Mouse (Mus musculus) liver, embryonic 15.5 days (tissue): ENCODE results near the gene Rnf181. TPM values are rescaled to one million over a fixed set of nuclear protein-coding genes. Genes with fewer than 3 reads are reported as not detected.

ENCODE experiments used
- ATAC-seq: fragments of 200-750 bp; cut with Nextera tagmentation; 2 replicates; pipeline ENCODE4 v1.8.0; 2017; ENCODE audit warnings: moderate number of reproducible peaks, mild to moderate bottlenecking, moderate library complexity; ENCODE audit not compliant: insufficient read depth
- H3K27ac ChIP-seq: fragments of 300-500 bp; sonication (generic); replicated peaks from 2 replicates; pipeline ENCODE4 v1.5.1; 2015; ENCODE audit warnings: mild to moderate bottlenecking, inconsistent platforms
- H3K27me3 ChIP-seq: fragments of 300-500 bp; sonication (generic); 2 replicates; pipeline ENCODE4 v1.6.1; 2015; ENCODE audit warnings: mild to moderate bottlenecking, inconsistent platforms
- H3K36me3 ChIP-seq: fragments of 300-500 bp; sonication (generic); replicated peaks from 2 replicates; pipeline ENCODE4 v1.6.1; 2015; ENCODE audit warnings: moderate library complexity, mild to moderate bottlenecking, inconsistent platforms
- H3K4me1 ChIP-seq: fragments of 300-500 bp; sonication (generic); replicated peaks from 2 replicates; pipeline ENCODE4 v1.6.1; 2015; ENCODE audit warnings: inconsistent platforms
- H3K4me2 ChIP-seq: fragments of 300-500 bp; sonication (generic); 2 replicates; pipeline ENCODE4 v1.6.1; 2015; ENCODE audit warnings: moderate library complexity, mild to moderate bottlenecking, inconsistent platforms
- H3K4me3 ChIP-seq: fragments of 300-500 bp; sonication (generic); replicated peaks from 2 replicates; pipeline ENCODE4 v1.5.1; 2015; ENCODE audit warnings: mild to moderate bottlenecking, inconsistent platforms
- H3K9ac ChIP-seq: fragments of 300-500 bp; sonication (generic); 2 replicates; pipeline ENCODE4 v1.6.1; 2015; ENCODE audit warnings: moderate library complexity, mild to moderate bottlenecking, inconsistent platforms
- H3K9me3 ChIP-seq: fragments of 300-500 bp; sonication (generic); replicated peaks from 2 replicates; pipeline ENCODE4 v1.6.1; 2016; ENCODE audit warnings: inconsistent platforms
- WGBS: fragments of 180-500 bp; shearing (Covaris S2); methylation state at CpG from one replicate; pipeline ENCODE4 v1.1.7; 2015; ENCODE audit warnings: mixed read lengths; ENCODE audit not compliant: insufficient replicate concordance; 5-methylcytosine and 5-hydroxymethylcytosine counted together
- polyA plus RNA-seq: library from polyadenylated mRNA; unstranded; fragments of >200 nt; fragmentation: Nextera tagmentation; extraction: Ambion mirVana; gene quantifications from 2 replicates; pipeline ENCODE4 v1.2.1, GENCODE M21; 2015

Gene Rnf181
- polyA plus RNA-seq, 1 experiment from 2014 or later = 82.5 TPM

GRCm38 (mm10) chr6:72396837-72397251, 30.1 kb upstream of the Rnf181 start:
- WGBS = 71% methylated on average over 10 of the region's 10 CpGs
- Histone ChIP-seq H3K27ac (peak overlapping the region; percentile 49), H3K4me1 (peaks cover 61% of the 10 kb centered on the region), H3K36me3 (peaks cover 25% of the 10 kb centered on the region), H3K4me2 (no peak overlapping the region), H3K4me3 (no peak overlapping the region), H3K9me3 (no peaks in the 10 kb centered on the region), H3K27me3 (no peaks in the 10 kb centered on the region), H3K9ac (no peak overlapping the region)
- ATAC-seq = no peak

GRCm38 (mm10) chr6:72392341-72392740, 25.6 kb upstream of the Rnf181 start:
- H3K9ac ChIP-seq = peak overlapping the region; percentile 44; the same call in 1 of the 2 replicates
- ATAC-seq = no peak
- H3K27ac ChIP-seq = peak overlapping the region; percentile 60
- peak overlapping the region; percentile 84 for H3K4me2 ChIP-seq
- H3K27me3 ChIP-seq = no peaks in the 10 kb centered on the region
- H3K36me3 ChIP-seq = peaks cover 42% of the 10 kb centered on the region
- no peaks in the 10 kb centered on the region for H3K9me3 ChIP-seq
- H3K4me3 ChIP-seq = peak overlapping the region; percentile 79
- peaks cover 71% of the 10 kb centered on the region for H3K4me1 ChIP-seq
- WGBS = 82% methylated on average over 5 of the region's 5 CpGs

GRCm38 (mm10) chr6:72390795-72391521, 24.2 kb upstream of the Rnf181 start:
- Histone ChIP-seq H3K27ac (peak overlapping the region; percentile 100), H3K4me2 (peak overlapping the region; percentile 84), H3K9me3 (no peaks in the 10 kb centered on the region), H3K4me3 (peak overlapping the region; percentile 79), H3K4me1 (peaks cover 76% of the 10 kb centered on the region), H3K9ac (peak overlapping the region; percentile 92), H3K36me3 (peaks cover 51% of the 10 kb centered on the region), H3K27me3 (no peaks in the 10 kb centered on the region)
- 4% methylated on average over 12 of the region's 12 CpGs for WGBS
- peak; percentile 59 for ATAC-seq

- WGBS = under 1% methylated on average over 33 of the region's 33 CpGs
- H3K9me3 ChIP-seq = no peaks in the 10 kb centered on the region
- peaks cover 76% of the 10 kb centered on the region for H3K4me1 ChIP-seq
- H3K27me3 ChIP-seq = no peaks in the 10 kb centered on the region
- H3K4me3 ChIP-seq = peak within 1 kb of the TSS; percentile 79
- H3K9ac ChIP-seq = peak within 1 kb of the TSS; percentile 92
- peaks cover 59% of the 10 kb centered on the region for H3K36me3 ChIP-seq
- peak; percentile 49 for ATAC-seq
- H3K27ac ChIP-seq = peak within 1 kb of the TSS; percentile 100
- H3K4me2 ChIP-seq = peak within 1 kb of the TSS; percentile 84
Measured at GRCm38 (mm10) chr6:72389941-72390771, 23.4 kb upstream of the Rnf181 start, which contains the start of gene Vamp8. Gene Vamp8, minus strand, starts transcription at chr6:72390703.

GRCm38 (mm10) chr6:72389471-72389940, 22.8 kb upstream of the Rnf181 start:
- 1% methylated on average over 13 of the region's 13 CpGs for WGBS
- peak overlapping the region; percentile 100 for H3K27ac ChIP-seq
- H3K4me1 ChIP-seq = peaks cover 77% of the 10 kb centered on the region
- no peaks in the 10 kb centered on the region for H3K9me3 ChIP-seq
- H3K4me2 ChIP-seq = peak overlapping the region; percentile 84
- ATAC-seq = peak; percentile 90
- H3K27me3 ChIP-seq = no peaks in the 10 kb centered on the region
- peak overlapping the region; percentile 92 for H3K9ac ChIP-seq
- H3K36me3 ChIP-seq = peaks cover 63% of the 10 kb centered on the region
- H3K4me3 ChIP-seq = peak overlapping the region; percentile 79

- no peaks in the 10 kb centered on the region for H3K27me3 ChIP-seq
- H3K4me3 ChIP-seq = peak overlapping the region; percentile 79
- H3K9me3 ChIP-seq = no peaks in the 10 kb centered on the region
- peaks cover 59% of the 10 kb centered on the region for H3K36me3 ChIP-seq
- WGBS = 37% methylated on average over 6 of the region's 6 CpGs
- ATAC-seq = no peak
- H3K9ac ChIP-seq = peak overlapping the region; percentile 92
- H3K4me1 ChIP-seq = peaks cover 77% of the 10 kb centered on the region
- H3K27ac ChIP-seq = peak overlapping the region; percentile 100
- H3K4me2 ChIP-seq = peak overlapping the region; percentile 84
Measured at GRCm38 (mm10) chr6:72388791-72389329, 22.1 kb upstream of the Rnf181 start.

- peak overlapping the region; percentile 79 for H3K4me3 ChIP-seq
- H3K36me3 ChIP-seq = peaks cover 56% of the 10 kb centered on the region
- no peak for ATAC-seq
- peaks cover 78% of the 10 kb centered on the region for H3K4me1 ChIP-seq
- no peaks in the 10 kb centered on the region for H3K9me3 ChIP-seq
- peak overlapping the region; percentile 84 for H3K4me2 ChIP-seq
- no peaks in the 10 kb centered on the region for H3K27me3 ChIP-seq
- peak overlapping the region; percentile 92 for H3K9ac ChIP-seq
- WGBS = 48% methylated on average over 10 of the region's 10 CpGs
- peak overlapping the region; percentile 100 for H3K27ac ChIP-seq
Measured at GRCm38 (mm10) chr6:72388266-72388665, 21.5 kb upstream of the Rnf181 start.

GRCm38 (mm10) chr6:72387816-72388215, 21.1 kb upstream of the Rnf181 start:
- Histone ChIP-seq H3K4me3 (peak overlapping the region; percentile 79), H3K27ac (peak overlapping the region; percentile 100), H3K36me3 (peaks cover 51% of the 10 kb centered on the region), H3K4me2 (peak overlapping the region; percentile 84), H3K9me3 (no peaks in the 10 kb centered on the region), H3K9ac (peak overlapping the region; percentile 92), H3K27me3 (no peaks in the 10 kb centered on the region), H3K4me1 (peaks cover 78% of the 10 kb centered on the region)
- ATAC-seq = no peak
- WGBS = 61% methylated on average over 3 of the region's 3 CpGs

GRCm38 (mm10) chr6:72386561-72386960, 19.8 kb upstream of the Rnf181 start:
- no peak for ATAC-seq
- peaks cover 44% of the 10 kb centered on the region for H3K36me3 ChIP-seq
- H3K27ac ChIP-seq = peak overlapping the region; percentile 91
- H3K4me1 ChIP-seq = peaks cover 81% of the 10 kb centered on the region
- no peak overlapping the region for H3K4me2 ChIP-seq
- H3K27me3 ChIP-seq = no peaks in the 10 kb centered on the region
- no peak overlapping the region for H3K9ac ChIP-seq
- WGBS = 85% methylated on average over 2 of the region's 2 CpGs
- no peaks in the 10 kb centered on the region for H3K9me3 ChIP-seq
- H3K4me3 ChIP-seq = no peak overlapping the region

GRCm38 (mm10) chr6:72385258-72385657, 18.5 kb upstream of the Rnf181 start:
- H3K4me1 ChIP-seq = peaks cover 84% of the 10 kb centered on the region
- WGBS = 24% methylated on average over 4 of the region's 4 CpGs
- peaks cover 44% of the 10 kb centered on the region for H3K36me3 ChIP-seq
- no peak overlapping the region for H3K9ac ChIP-seq
- H3K27me3 ChIP-seq = no peaks in the 10 kb centered on the region
- peak overlapping the region; percentile 91 for H3K27ac ChIP-seq
- no peak overlapping the region for H3K4me3 ChIP-seq
- no peak for ATAC-seq
- H3K9me3 ChIP-seq = no peaks in the 10 kb centered on the region
- H3K4me2 ChIP-seq = no peak overlapping the region
